Mouse (Mus musculus): ENCODE measurements around the gene App. TPM values are rescaled to one million over a fixed set of nuclear protein-coding genes. Genes with fewer than 3 reads are reported as not detected.

Gene App
- polyA plus RNA-seq, 1 experiment, result not detected

DNA sequence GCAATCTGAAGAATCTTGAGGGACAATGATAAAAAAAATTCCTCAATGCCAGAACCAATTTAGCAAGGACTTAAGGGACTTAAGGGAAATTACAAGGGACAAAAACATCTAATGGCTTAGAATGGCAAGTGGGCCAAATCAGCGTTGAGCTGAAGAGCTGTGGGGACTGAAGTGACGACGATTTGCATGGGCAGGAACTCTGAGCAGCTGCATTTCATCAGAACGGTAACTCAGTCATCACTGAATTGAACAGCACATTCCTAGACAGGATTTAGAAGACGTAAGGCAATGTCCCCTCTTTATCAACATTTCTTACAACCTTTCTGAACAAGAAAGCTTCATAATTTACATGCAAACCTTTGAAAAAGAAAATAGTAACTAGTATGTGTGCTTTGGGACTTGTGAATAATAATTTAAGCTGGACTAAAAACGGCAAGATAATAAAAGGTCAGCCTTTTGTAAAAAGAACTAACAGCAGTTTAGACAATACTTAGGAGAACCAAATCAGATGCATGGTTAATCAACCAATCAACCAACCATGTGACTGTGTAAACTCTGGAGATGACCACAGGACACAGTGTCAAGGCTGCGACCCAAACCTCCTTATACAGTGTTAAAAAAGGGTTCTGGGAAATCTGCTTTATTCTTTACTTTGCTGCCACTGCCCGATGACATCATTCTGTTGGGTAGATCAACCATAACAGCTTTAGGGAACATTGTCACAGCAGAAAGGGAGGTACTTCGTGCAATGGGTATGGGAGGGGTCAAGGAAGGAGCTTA lies 164.5 kb downstream of the App start:
- no peak for TF ChIP-seq GATA1 (IDR thresholded peaks at IDR 0.05; ENCODE audit: low read length)

- no peak for TF ChIP-seq GATA1 (IDR thresholded peaks at IDR 0.05; ENCODE audit: low read length)
Observed at GRCm38 (mm10) chr16:85001939-85002556, 171.5 kb downstream of the App start.

- no peak for TF ChIP-seq GATA1 (IDR thresholded peaks at IDR 0.05; ENCODE audit: low read length)
Observed at GRCm38 (mm10) chr16:85000304-85000703, 173.3 kb downstream of the App start.

DNA sequence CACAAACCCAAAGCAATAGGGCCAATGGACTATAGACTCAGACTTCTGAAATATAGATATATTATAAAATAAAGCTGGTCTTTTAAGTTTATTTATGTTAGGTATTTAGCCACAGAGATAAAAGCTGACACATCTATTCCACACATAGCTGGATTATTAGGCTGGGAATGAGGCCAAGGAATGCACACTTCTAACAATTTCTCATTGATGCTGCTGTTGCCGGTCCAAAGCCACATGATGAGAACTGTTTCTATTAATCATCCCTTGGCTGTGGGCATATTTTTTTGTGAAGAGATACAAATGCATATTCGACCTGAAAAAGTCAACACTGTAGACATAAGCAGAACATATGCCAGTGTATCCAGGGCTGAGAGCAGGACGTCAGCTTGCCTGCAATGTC lies 176.0 kb downstream of the App start:
- no peak for TF ChIP-seq GATA1 (IDR thresholded peaks at IDR 0.05; ENCODE audit: low read length)

DNA sequence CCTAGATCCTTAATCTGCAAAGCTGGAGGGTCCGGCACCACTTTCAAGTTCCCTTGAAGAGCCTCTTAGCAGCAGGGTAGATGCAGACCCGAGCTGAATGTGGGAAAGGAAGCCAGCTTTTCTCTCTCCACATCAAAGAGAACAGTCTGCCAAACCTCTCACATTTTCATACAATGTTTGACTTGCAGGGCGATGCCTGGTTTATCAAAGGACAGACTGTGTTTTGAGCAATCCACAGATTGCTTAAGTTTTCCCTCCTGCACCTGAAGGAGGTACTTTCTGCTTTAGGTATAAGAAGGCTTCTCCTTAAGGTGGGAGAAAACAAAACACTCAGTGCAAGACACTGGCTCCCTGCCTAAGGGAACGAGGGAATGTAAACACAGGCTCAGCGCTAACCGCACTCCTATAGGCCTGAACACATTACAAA lies 178.1 kb downstream of the App start:
- TF ChIP-seq GATA1 (IDR thresholded peaks at IDR 0.05; ENCODE audit: low read length), result no peak

DNA sequence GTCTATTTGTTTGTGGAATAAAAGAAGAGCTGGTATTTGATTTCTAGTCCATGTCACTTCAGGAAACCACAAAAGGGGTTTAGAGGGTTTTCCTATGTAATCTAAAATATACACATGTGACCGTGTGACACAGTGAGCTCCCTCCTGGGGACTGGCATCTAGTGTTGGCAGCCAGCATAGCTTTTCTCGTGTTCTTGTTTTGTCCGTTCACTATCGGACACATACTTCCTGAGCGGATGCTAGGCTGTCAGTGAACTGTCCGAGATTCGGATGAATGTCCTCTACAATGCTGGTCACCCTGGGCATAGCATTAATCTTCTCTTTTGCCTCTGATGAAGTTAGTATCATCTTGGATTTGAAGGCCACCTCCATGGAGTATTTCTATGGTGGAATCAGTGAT lies 180.7 kb downstream of the App start:
- no peak for TF ChIP-seq GATA1 (IDR thresholded peaks at IDR 0.05; ENCODE audit: low read length)

GRCm38 (mm10) chr16:84991011-84991410 lies 182.6 kb downstream of the App start:
- TF ChIP-seq GATA1 (IDR thresholded peaks at IDR 0.05; ENCODE audit: low read length), result no peak

DNA sequence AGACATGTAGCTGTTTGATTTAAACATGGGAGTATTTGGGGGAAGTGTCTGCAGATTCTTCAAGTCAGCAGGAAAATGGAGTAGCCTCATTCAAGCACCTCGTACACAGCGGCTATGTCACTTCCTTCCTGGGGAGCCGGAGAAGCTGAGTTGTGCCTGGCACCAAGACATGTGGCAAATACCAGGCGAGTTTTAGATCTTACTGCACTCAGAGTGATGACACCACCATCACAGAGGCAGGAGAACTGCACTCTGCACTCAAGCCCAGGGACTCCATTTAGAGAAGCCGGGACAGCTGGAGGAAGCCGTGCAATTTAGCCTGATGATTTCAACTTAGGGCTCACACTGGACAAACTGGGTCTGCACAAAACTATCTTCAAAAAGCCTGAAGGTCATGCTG lies 183.6 kb downstream of the App start:
- no peak for TF ChIP-seq GATA1 (IDR thresholded peaks at IDR 0.05; ENCODE audit: low read length)

- TF ChIP-seq GATA1 (IDR thresholded peaks at IDR 0.05; ENCODE audit: low read length), result no peak
Observed at GRCm38 (mm10) chr16:84989476-84989875, 184.1 kb downstream of the App start.

DNA sequence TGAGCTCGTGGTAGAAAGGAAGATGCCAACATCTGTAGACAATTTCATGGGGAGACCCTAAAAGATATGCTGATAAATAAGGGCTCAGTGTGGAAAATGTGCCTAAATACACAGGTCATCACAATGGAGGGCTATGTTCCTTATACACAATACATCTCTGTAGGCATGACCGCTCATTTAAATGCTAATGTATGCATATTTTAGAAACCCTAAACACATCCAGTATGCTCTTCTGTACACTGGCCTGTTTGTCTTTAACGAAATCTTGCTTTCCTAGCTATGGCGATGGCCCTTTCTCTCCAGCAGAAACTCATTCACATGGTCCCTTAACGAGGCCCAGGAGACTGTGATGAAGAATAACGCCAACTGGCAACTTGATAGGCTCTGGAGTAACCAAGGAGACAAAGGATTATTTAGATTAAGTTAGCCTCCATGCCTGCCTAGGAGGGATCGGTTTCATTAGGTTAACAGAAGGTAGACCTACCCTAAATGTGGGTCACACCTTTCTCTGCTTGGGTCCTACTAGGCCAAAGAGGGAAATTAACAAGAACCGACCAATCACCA lies 185.8 kb downstream of the App start:
- TF ChIP-seq GATA1 (IDR thresholded peaks at IDR 0.05; ENCODE audit: low read length), result no peak

GRCm38 (mm10) chr16:84986016-84986631 lies 187.4 kb downstream of the App start:
- no peak for TF ChIP-seq GATA1 (IDR thresholded peaks at IDR 0.05; ENCODE audit: low read length)

GRCm38 (mm10) chr16:84985340-84985739 lies 188.2 kb downstream of the App start:
- no peak for TF ChIP-seq GATA1 (IDR thresholded peaks at IDR 0.05; ENCODE audit: low read length)

DNA sequence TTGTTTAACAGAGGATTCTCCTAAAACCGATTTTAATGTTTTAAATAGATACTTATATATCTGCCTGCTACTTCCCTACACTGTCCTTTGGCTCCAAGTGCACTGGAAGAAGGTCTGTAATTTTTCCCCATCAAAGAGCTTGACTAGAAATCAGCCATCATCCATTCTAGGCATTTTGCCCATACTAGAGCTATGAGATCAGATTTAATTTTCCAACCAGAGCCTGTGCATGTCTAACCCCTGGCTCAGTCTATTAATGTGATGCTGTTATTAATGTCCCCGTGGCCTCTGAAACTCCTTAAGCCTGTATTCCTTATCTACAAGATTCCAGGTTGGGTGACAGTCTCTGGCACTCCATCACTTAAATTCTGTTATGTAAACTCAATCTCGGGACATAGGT lies 190.1 kb downstream of the App start:
- TF ChIP-seq GATA1 (IDR thresholded peaks at IDR 0.05; ENCODE audit: low read length), result no peak

DNA sequence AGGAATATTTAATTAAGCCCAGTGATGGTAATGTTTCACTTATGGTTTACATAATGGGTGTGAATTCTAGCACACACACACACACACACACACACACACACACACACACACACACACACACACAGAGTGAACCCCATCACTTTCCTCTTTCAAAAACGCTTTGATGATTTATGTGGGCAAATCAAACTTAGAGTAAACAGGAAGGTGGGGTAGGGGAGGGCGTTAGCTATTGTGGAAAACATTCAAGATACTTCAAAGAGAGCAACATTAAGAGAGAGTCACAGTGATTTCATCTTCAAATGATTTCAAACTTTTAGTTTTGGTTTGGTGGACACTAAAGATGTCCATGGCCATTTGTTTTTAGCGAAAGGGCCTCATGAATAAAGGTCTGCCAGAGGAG lies 191.0 kb downstream of the App start:
- no peak for TF ChIP-seq GATA1 (IDR thresholded peaks at IDR 0.05; ENCODE audit: low read length)

- TF ChIP-seq GATA1 (IDR thresholded peaks at IDR 0.05; ENCODE audit: low read length), result no peak
Observed at GRCm38 (mm10) chr16:84978589-84978988, 195.0 kb downstream of the App start.

DNA sequence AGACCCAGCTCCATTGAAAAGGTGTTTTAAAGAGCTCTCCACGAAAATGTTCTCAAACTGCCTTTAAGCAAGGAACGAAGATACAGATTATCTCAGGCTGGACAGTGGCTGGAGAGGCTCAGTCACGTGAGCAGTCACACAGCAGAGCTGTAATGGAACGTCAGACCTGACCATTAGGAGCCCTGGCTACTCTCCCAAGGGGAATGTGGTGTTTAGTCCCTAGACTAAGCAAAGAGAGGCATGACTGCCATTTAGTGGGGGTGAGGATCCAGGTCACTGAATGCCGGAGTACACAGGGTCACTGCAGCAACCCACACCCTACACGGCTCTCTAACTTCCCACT lies 199.4 kb downstream of the App start:
- TF ChIP-seq GATA1 (IDR thresholded peaks at IDR 0.05; ENCODE audit: low read length), result no peak
